Mouse (Mus musculus) c-Kit-positive CD71-positive TER-119-positive erythroid progenitor cells, embryonic 14.5 days (primary cell): ENCODE data around the gene Bfsp1.

Experiments used
- DNase-seq: peaks from one replicate; pipeline ENCODE4 v3.0.0-alpha.2; 2013; ENCODE audit warnings: low spot score

Gene Bfsp1

GRCm38 (mm10) chr2:143796335-143797013, 66.5 kb downstream of the Bfsp1 start:
- DNase-seq = no peak

GRCm38 (mm10) chr2:143795858-143796257, 67.1 kb downstream of the Bfsp1 start:
- no peak for DNase-seq

GRCm38 (mm10) chr2:143789911-143790310, 73.1 kb downstream of the Bfsp1 start:
- no peak for DNase-seq

- DNase-seq = no peak
These were observed 82.7 kb downstream of the Bfsp1 start for GRCm38 (mm10) chr2:143780310-143780709.
